Mouse (Mus musculus) ES-Bruce4 (cell line): ENCODE data around the gene Iglon5.

ENCODE experiments used
- CTCF ChIP-seq: IDR thresholded peaks from one replicate; pipeline ENCODE4 v1.8.1; 2011; ENCODE audit warnings: low read depth, low read length
- POLR2A ChIP-seq: IDR thresholded peaks from one replicate; pipeline ENCODE4 v1.8.1; 2011; ENCODE audit warnings: low read length; ENCODE audit not compliant: insufficient read depth

DNA sequence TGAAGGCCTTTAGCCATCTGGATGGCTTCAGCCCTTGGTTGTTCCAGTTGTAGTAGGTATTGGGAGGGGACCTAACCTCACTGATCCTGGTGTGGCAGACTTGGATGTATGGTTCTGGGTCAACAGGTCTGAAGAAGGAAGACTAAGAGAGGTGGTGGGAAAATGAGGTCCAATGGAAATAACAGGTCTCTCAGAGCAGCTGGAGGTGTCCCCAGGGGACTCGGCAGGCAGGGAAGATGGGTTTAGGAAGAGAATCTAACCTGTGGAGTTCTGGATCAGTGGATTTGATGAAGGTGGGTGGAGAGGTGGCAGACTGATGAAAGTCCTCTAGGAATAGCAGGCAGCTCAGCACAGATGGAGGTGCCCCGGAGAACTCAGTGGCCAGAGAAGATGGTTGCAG, 32.9 kb upstream of the Iglon5 start:
- TF ChIP-seq CTCF = no peak
- TF ChIP-seq POLR2A = no peak
